Mouse (Mus musculus): Measurements from ENCODE around the gene Hoxb7.

DNA sequence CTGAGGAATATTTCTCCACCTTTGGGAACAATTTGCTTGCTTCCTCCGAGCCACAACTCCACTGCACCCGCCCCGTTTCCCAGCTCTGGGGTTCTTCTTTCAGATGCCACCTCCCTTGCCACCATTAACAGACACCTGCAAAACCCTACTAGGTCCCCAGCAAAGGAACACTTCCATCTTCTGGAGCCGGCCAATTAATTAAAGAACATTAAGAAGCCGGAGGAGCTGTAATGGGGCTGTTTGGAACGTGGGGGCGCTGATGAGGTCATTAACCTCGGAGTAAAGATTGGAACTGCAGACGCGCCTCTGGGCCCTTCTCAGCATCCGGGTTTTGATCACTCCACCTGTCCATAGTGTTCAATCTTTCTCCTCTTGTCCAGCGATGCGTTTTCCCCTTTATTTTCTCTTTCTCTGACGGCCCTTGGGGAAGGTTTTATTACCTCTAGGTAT lies 30.4 kb upstream of the Hoxb7 start:
- TF ChIP-seq CTCF (IDR thresholded peaks at IDR 0.05; ENCODE audit: borderline replicate concordance, insufficient read depth, low read length) = no peak
- no peak for TF ChIP-seq POLR2A (IDR thresholded peaks at IDR 0.05; ENCODE audit: low read depth, low read length)
